Mouse (Mus musculus): ENCODE data around the gene Psmd8. TPM values are rescaled to one million over a fixed set of nuclear protein-coding genes. Genes with fewer than 3 reads are reported as not detected.

Gene Psmd8
- polyA plus RNA-seq (2015; fragmentation: Illumina TruSeq; extraction: RNeasy Lipid Tissue Mini Kit (QIAGEN cat#74804); ENCODE audit: insufficient read depth, low replicate concordance), result 176 TPM

DNA sequence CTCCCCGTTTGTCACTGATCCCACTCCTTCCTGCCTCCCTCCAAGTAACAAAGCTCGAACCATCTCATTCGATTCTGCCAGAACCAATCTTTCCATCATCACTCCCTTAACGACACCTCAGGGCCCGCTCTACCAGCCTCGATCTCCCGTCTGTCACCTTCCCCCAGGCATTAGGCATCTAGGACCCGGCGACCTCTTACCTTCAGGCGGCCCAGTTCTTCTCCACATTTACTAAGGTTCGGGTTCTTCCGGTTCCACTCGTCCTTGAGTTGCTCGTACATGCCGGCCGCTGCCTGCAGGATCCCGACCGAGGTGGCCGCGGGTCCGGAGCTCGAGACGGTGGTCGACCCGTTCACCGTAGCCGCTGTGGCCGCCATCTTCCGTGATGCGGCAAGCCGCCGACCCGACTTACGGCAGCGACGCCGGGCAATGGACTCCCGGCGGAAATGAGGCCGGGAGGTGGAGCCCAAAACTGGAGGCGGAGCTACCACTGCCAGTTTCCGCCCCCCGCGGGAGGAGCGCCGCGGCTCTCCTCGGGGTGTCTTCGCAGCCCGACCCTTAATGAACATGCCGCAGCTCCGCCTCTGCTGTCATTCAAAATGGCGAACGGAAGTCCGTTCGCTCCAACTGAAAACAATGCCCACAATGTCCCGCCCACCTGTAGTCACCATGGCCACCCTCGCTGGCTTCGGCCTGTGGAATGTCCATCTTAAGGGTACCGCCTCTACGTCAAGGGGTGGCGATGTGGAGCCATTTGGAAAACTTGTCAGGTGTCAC, at the start of gene Psmd8:
TSS of gene Psmd8 (minus strand) at position 625 of the 777 bp plus-strand sequence.

DNA sequence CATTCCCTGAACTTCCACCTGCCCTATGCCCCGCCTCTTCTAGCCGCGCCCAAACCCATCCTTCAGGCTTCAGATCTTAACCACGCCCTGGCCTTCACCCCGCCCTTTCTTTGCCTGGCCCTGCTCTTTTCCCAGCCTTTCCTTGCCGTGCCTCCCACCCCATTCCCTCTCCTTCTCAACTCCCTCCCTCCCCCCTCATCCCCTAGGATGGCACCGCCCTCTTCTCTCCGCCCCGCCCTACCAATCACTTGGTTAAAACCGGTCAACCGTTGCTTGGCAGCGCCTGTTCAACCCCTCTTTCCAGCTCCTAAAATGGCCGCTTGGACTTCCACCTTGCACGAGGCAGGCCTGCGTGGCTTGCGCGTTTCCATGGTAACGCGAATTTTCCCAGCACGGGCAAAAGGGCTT, 33.2 kb upstream of the Psmd8 start, which contains the start of gene Catsperg1:
TSS of gene Catsperg1 (minus strand) at position 361 of the 408 bp plus-strand sequence.

DNA sequence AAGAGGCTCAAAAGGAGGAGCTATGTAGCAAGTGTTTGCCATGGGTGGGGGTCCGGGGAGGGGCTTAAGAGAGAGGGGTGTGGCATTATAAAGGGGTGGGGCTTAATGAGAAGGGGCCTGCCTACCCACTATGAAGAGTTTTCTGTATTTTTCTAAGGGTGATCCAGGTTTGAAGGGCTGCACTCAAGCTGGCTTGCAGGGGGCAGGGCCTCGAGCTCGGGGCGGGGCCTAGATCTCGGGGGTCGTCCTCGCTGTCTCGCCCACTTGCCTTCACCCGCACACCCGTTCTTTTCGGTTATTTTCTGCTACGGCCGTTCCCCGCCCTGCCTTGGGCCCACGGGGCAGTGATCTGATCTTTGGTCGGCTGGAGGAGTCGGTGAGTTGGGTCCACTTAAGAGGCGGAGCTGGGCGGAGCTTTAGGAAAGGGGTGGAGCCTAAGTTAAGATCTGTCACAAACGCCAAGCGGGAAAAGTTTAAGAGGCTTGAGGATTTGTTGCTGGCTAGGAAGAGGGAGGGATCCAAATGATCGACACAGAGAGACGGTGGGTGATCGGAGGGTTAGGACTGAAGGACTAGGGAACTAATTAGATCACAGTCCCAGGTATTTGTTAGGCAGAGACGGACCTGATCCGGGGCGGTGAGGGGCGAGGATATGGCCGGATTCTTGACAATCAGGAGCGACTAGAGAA, 10.3 kb downstream of the Psmd8 start, which contains the start of the genes Ggn and Spred3:
TSS of gene Ggn (plus strand) at position 145 of the 689 bp plus-strand sequence.
TSS of gene Spred3 (minus strand) at position 346 of the 689 bp plus-strand sequence.

DNA sequence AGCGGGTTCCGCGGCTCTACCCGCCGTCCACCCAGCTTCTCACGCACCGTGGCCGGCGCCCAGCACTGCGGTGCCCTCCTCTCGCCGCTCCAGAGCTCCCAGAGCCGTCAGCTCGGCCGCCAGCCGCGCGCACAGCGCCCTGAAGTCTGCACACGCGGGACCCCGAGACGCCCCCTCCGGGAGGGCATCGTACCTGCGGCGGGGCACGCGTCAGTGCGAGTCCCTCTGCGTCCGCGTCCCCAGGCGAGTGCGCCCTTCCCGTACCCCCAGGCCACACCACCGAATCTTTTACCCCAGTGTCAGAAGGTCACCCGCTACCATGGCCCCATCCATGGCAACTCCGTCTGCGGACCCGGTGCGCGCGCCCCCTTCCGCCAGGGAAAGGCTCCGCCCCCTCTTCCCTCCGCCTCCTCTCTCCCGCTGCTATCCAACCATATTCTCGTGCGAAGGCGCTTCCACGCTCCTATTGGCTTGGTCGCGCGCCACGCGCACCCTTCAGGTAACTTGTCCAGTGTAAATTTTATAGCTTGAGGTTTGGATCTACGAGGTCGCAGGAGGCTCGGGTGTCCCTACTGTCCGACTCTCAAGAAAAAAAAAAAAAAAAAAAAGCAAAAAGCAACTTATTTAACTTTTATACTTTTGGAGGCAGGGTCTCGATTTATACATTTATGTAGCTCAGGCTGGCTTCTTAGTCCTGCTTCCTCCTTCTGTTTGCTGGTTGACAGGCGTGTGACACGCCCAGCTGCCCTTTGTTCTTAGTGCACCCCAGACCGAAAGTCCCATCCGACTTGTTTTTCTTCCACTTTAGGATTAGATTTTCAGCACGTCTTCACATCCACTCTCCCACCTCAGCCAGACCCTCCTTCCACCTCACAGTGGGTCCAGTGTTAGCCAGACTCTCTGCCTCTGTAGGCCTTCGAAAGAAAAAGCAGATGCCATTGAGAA, 24.4 kb downstream of the Psmd8 start, which contains the start of gene Fam98c:
TSS of gene Fam98c (minus strand) at position 397 of the 945 bp plus-strand sequence.

DNA sequence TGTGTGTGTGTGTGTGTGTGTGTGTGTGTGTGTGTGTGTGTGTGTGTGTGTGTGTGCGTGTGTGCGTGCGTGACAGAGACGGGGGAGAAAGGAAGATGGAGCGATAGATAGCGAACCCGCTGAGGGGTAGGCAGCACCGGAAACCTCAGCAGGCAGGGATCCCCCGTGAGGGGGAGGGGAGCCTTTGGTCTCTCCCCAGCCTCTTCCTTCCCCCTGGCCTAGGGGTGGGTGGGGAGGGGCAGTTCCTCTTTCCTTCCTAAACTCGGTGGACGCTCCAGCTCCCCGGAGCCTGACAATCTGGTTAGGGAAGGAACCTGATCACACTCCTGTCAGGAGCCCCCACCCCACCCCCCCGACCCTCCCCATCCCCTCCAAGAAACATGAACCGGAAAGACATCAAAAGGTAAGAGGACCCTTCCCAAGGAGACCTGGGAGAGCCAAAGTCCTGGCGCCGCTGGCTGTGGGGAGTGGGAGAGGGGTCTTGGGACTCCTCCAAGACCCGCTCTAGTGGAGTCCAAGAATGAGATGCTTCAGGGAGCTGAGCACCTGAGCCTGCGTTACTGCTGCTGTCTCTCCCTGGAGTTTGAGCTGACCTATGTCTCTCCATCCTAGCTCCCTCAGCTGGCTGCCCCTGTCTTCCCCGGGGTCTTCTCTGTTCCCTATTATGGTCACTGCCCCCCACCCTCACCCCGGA, 45.7 kb downstream of the Psmd8 start, which contains the start of gene Rasgrp4:
TSS of gene Rasgrp4 (plus strand) at position 159 of the 694 bp plus-strand sequence.

DNA sequence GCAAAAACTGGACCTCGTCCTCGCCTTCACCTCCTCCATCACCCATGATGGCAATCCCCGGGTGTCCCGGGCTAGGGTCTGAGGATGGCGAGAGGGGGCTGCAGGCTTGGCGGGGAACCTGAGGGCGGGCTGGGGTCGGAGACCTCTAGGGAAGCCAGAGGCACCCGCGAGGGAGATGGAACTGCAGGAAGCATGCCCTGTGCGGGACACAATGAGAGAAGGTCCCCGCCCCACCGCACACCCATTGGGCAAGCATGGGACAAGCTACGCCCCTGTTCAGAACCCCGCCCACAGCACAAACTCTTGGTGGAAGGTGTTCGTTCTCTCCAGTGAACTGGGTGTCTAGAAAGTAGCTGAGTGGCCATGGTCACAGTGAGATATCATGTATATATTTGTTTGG, 55.5 kb downstream of the Psmd8 start, which contains the start of gene Ryr1:
TSS of gene Ryr1 (minus strand) at position 210 of the 400 bp plus-strand sequence.

Other genes starting within 250 kb of the Psmd8 start
- 115 TPM for gene Actn4, start 218.4 kb downstream of the Psmd8 start, polyA plus RNA-seq (2015; fragmentation: Illumina TruSeq; extraction: RNeasy Lipid Tissue Mini Kit (QIAGEN cat#74804); ENCODE audit: insufficient read depth, low replicate concordance)
- gene Eif3k, start 198.8 kb downstream of the Psmd8 start, polyA plus RNA-seq (2015; fragmentation: Illumina TruSeq; extraction: RNeasy Lipid Tissue Mini Kit (QIAGEN cat#74804); ENCODE audit: insufficient read depth, low replicate concordance), result 219 TPM
- gene Map4k1, start 198.7 kb downstream of the Psmd8 start, polyA plus RNA-seq (2015; fragmentation: Illumina TruSeq; extraction: RNeasy Lipid Tissue Mini Kit (QIAGEN cat#74804); ENCODE audit: insufficient read depth, low replicate concordance), result 73.6 TPM
- gene Ryr1, start 55.5 kb downstream of the Psmd8 start, polyA plus RNA-seq (2015; fragmentation: Illumina TruSeq; extraction: RNeasy Lipid Tissue Mini Kit (QIAGEN cat#74804); ENCODE audit: insufficient read depth, low replicate concordance), result 0.65 TPM
- gene Rasgrp4, start 45.9 kb downstream of the Psmd8 start, polyA plus RNA-seq (2015; fragmentation: Illumina TruSeq; extraction: RNeasy Lipid Tissue Mini Kit (QIAGEN cat#74804); ENCODE audit: insufficient read depth, low replicate concordance), result 10.7 TPM
- gene Fam98c, start 24.5 kb downstream of the Psmd8 start, polyA plus RNA-seq (2015; fragmentation: Illumina TruSeq; extraction: RNeasy Lipid Tissue Mini Kit (QIAGEN cat#74804); ENCODE audit: insufficient read depth, low replicate concordance), result 17.0 TPM
- not detected for gene Ggn, start 10.5 kb downstream of the Psmd8 start, polyA plus RNA-seq (2015; fragmentation: Illumina TruSeq; extraction: RNeasy Lipid Tissue Mini Kit (QIAGEN cat#74804); ENCODE audit: insufficient read depth, low replicate concordance)
- 4.7 TPM for gene Spred3, start 10.3 kb downstream of the Psmd8 start, polyA plus RNA-seq (2015; fragmentation: Illumina TruSeq; extraction: RNeasy Lipid Tissue Mini Kit (QIAGEN cat#74804); ENCODE audit: insufficient read depth, low replicate concordance)
- 2.8 TPM for gene Catsperg1, start 33.3 kb upstream of the Psmd8 start, polyA plus RNA-seq (2015; fragmentation: Illumina TruSeq; extraction: RNeasy Lipid Tissue Mini Kit (QIAGEN cat#74804); ENCODE audit: insufficient read depth, low replicate concordance)
- 19.7 TPM for gene Kcnk6, start 51.8 kb upstream of the Psmd8 start, polyA plus RNA-seq (2015; fragmentation: Illumina TruSeq; extraction: RNeasy Lipid Tissue Mini Kit (QIAGEN cat#74804); ENCODE audit: insufficient read depth, low replicate concordance)
- gene Yif1b, start 57.6 kb upstream of the Psmd8 start, polyA plus RNA-seq (2015; fragmentation: Illumina TruSeq; extraction: RNeasy Lipid Tissue Mini Kit (QIAGEN cat#74804); ENCODE audit: insufficient read depth, low replicate concordance), result 9.7 TPM
- 1.9 TPM for gene 2200002D01Rik, start 67.8 kb upstream of the Psmd8 start, polyA plus RNA-seq (2015; fragmentation: Illumina TruSeq; extraction: RNeasy Lipid Tissue Mini Kit (QIAGEN cat#74804); ENCODE audit: insufficient read depth, low replicate concordance)
- gene Spint2, start 101.2 kb upstream of the Psmd8 start, polyA plus RNA-seq (2015; fragmentation: Illumina TruSeq; extraction: RNeasy Lipid Tissue Mini Kit (QIAGEN cat#74804); ENCODE audit: insufficient read depth, low replicate concordance), result 39.3 TPM
- gene Ppp1r14a, start 108.6 kb upstream of the Psmd8 start, polyA plus RNA-seq (2015; fragmentation: Illumina TruSeq; extraction: RNeasy Lipid Tissue Mini Kit (QIAGEN cat#74804); ENCODE audit: insufficient read depth, low replicate concordance), result 3.5 TPM
- not detected for gene Dpf1, start 123.2 kb upstream of the Psmd8 start, polyA plus RNA-seq (2015; fragmentation: Illumina TruSeq; extraction: RNeasy Lipid Tissue Mini Kit (QIAGEN cat#74804); ENCODE audit: insufficient read depth, low replicate concordance)